Comparison of ENCODE assay signal across 1 mouse cellular context in genomic region chr11:97545808-97546560, GRCm38 (mm10).
TF ChIP-seq lines count a peak whose summit lies in the region.

No protein-coding gene starts in this region.

TF ChIP-seq in CH12.LX, 34 proteins besides CTCF, POLR2A, EP300 and RAD21 (continued from another document):
- TF ChIP-seq IRF4 (IDR thresholded peaks at IDR 0.05; ENCODE audit: low read depth, low read length) = no peak
- TF ChIP-seq SMC3 (IDR thresholded peaks at IDR 0.05; ENCODE audit: low read depth, low read length) = no peak
- TF ChIP-seq UBTF (IDR thresholded peaks at IDR 0.05; ENCODE audit: low read depth, low read length) = no peak
- TF ChIP-seq NRF1 (IDR thresholded peaks at IDR 0.05; ENCODE audit: low read depth, low read length) = no peak
- no peak for TF ChIP-seq CHD1 (IDR thresholded peaks at IDR 0.05; ENCODE audit: low read depth, low read length)
- TF ChIP-seq TCF12 (IDR thresholded peaks at IDR 0.05; ENCODE audit: low read depth, low read length) = no peak
- no peak for TF ChIP-seq ZKSCAN1 (IDR thresholded peaks at IDR 0.05; ENCODE audit: borderline replicate concordance, low read depth, low read length)
- no peak for TF ChIP-seq CHD2 (IDR thresholded peaks at IDR 0.05; ENCODE audit: low read length)
